Mouse (Mus musculus) fat pad, adult 2 months (tissue): ENCODE measurements around the gene Hnrnpul1.
A peak's percentile ranks its signal among the peaks of the same experiment; 100 is the strongest.

Experiments
- DNase-seq: peaks from one replicate; pipeline ENCODE4 v3.0.0-alpha.2; 2011; ENCODE audit warnings: low read depth, low spot score; ENCODE audit errors: extremely low read depth

Hnrnpul1 gene

GRCm38 (mm10) chr7:25781321-25781936, 26.9 kb upstream of the Hnrnpul1 start:
- no peak for DNase-seq

DNA sequence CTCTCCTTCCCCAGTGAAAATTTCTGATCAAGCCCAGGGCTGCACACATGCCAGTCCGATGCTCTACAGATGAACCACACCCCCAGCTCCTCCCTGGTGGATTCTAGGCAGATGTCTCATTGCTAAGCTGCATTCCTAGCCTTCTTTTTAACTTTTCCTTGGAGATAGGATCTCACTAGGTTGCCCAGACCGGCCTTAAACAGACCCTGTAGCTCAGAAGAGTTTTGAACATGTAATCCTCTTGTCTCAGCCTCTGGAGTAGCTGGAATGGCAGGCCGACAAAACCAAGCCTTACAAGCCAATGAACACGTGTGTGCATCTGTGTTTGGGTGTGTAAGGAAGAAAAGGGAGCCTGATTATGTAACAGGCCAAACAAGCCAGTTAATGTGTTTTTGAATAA, 26.2 kb upstream of the Hnrnpul1 start:
- DNase-seq: no peak

DNA sequence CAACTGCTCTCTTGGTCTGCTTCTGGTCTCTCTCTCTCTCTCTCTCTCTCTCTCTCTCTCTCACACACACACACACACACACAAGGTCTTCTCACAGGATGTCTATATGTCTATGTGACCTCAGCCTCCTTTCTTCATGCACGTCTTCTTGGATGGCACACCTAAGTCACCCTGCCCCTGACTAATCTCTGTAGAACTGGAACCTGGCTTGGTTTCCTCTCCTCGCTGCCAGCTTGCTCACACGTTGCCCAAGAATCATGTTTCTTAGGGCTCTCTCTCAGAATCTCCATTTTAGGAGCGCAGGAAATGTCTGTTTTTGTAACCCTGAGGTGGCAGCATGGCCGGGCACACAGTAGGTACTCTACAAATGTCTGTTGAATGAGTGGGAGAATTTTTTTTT, 25.5 kb upstream of the Hnrnpul1 start:
- no peak for DNase-seq

DNA sequence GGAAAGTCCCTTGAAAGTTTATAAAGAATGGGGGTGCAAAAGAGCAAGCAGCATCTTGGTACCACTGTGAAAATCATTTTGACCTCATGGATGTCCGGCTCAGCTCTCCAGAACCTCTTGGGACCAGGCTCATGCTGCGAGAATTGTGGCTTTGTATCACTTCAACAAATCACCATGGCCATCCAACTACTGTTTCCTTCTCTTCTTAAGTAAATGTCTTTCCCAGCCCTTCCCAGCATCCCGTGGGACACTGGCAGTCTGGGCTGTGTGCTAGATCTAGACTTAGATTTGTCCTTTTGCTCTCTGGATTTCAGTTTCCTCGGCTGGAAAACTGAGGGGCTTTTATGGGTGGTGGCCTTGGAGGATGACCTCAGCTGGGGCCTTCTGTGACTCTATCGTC, 13.7 kb upstream of the Hnrnpul1 start:
- no peak for DNase-seq

DNA sequence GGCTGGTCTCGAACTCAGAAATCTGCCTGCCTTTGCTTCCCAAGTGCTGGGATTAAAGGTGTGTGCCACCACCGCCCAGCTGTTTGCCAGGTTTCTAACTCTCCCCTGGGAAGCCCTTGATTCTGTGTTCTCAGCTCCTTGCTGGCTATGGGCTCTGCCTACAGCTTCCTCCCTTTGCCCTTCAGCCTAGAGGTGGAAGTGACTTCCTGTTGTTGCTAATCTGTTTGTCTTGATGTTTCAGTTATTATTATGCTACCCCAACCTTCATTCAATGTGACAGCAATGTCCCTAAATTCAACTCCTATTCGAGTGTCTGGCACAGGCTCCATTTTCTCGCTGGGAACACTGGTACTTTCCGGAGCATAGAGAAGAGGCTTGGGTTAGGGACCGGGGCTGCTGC, 11.6 kb upstream of the Hnrnpul1 start:
- DNase-seq: no peak

GRCm38 (mm10) chr7:25764221-25764620, 9.7 kb upstream of the Hnrnpul1 start:
- no peak for DNase-seq

DNA sequence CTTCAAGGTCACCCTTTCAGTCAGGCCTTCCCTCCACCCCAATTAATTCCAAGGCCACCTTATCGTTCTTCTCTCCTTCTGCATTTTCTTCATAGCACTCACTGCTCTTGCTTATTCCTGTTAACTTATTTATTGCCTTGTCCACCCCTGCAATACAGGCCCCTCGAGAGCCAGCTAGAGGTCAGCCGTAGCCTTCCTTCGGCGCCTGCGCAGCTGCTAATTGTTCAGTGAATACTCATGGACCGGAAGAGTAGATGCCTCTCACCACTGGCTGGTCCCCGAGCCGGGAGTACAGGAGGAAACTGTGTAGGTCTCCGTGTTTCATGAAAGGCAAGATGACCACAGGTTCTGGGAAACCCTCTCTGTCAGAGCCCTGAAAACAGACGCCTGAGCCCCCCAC, 9.1 kb upstream of the Hnrnpul1 start:
- no peak for DNase-seq

- no peak for DNase-seq
Measured at GRCm38 (mm10) chr7:25761354-25761753, 6.8 kb upstream of the Hnrnpul1 start.

- DNase-seq: peak; percentile 28
Measured at GRCm38 (mm10) chr7:25756011-25756410, 1.5 kb upstream of the Hnrnpul1 start.

DNA sequence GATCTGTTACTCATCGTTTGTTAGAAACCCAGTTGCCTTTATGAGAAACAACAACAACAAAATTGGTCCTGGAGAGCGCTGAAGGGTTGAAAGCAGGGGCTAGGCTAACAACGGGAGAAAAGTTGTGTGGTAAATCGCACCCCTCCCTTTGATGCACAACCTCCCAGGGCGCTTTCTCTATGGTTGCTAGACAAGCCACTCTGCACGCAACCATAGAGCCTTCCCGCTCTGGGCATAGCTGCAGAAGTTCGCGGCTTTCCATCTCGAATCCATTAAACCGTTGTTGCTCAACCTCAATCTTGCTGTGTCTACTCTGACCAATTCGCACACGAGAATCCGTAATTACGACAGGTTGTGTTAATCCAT, 894 bp upstream of the Hnrnpul1 start:
- DNase-seq: peak; percentile 40

GRCm38 (mm10) chr7:25754439-25754737, 169 bp downstream of the Hnrnpul1 start:
- DNase-seq: no peak

- no peak for DNase-seq
Measured at GRCm38 (mm10) chr7:25753643-25754438, 716 bp downstream of the Hnrnpul1 start.

GRCm38 (mm10) chr7:25753076-25753475, 1.5 kb downstream of the Hnrnpul1 start:
- DNase-seq: no peak

- no peak for DNase-seq
Measured at GRCm38 (mm10) chr7:25746844-25747243, 7.7 kb downstream of the Hnrnpul1 start.

DNA sequence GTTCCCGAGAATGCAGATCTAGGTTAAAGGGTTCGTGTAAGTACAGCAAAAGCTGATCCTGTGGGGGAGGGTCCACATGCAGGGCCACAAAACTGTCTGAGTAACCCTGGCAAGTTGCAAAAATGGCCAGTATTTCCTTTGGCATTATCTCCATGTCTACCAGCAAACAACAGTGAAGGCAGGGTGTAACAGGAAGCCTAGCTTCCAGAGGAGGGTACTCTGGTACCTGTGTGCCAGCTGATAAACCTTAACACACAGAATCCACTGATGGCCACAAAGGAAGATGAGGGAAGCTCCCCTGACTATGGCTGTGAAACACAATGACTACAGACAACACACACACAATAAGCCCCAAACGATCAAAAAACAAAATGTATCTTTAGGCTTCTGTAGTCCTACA, 16.3 kb downstream of the Hnrnpul1 start:
- DNase-seq: no peak

DNA sequence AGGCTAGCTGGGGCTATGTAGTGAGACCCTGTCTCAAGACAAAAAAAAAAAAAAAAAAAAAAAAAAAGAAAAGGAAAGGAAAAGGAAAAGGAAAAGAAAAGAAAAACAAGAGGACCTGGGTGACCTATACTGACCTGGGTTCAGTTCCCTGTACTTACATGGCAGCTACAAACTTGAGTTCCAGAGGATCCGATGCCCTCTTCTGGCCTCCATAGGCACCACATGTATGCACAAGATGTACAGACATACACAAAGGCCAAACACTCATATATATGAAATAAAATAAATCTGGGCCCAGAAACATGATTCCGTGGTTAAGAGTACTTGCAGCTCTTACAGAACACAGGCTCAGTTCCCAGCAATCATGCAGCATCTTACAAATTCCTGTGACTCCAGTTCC, 17.6 kb downstream of the Hnrnpul1 start:
- no peak for DNase-seq

DNA sequence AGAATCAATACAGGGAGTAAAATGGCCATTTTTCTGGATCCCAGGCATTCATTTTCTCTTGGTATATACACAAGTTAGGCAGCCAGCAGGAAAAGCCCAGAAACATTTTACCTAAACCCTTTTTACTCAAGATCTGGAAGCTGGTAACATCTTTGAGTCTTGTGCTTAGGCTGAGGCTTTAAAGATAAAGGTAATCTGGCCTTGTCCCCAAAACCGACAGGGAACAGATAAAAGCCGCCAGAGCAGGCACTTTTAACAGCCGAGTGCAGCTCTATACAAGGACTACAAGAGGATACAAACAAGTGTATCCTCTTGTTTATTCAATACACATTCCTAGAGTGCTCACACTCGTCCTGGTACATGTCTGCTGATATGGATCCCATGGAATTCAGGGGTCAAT, 19.6 kb downstream of the Hnrnpul1 start:
- no peak for DNase-seq

- DNase-seq: no peak
Measured at GRCm38 (mm10) chr7:25731294-25732055, 23.1 kb downstream of the Hnrnpul1 start.

DNA sequence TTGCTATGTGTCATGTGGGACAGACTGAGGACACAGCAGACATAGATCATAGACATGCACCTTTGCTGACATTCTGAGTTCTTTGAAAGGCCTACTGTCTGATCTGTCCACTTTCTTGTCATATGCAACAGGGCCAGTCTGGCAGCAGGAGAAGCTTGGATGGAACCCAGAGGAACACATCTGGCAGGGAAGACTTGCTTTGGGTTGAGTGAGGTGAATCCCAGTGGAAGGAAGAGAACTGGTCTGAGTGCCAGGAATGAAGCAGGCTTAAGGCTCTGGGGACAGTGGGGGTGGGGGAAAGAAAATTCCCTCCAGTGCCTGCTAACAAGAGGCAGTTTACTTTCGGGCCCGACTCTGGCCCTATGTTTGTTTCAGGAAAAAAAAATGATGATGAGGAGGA, 24.7 kb downstream of the Hnrnpul1 start:
- DNase-seq: no peak

- no peak for DNase-seq
Measured at GRCm38 (mm10) chr7:25729396-25729795, 25.2 kb downstream of the Hnrnpul1 start.

DNA sequence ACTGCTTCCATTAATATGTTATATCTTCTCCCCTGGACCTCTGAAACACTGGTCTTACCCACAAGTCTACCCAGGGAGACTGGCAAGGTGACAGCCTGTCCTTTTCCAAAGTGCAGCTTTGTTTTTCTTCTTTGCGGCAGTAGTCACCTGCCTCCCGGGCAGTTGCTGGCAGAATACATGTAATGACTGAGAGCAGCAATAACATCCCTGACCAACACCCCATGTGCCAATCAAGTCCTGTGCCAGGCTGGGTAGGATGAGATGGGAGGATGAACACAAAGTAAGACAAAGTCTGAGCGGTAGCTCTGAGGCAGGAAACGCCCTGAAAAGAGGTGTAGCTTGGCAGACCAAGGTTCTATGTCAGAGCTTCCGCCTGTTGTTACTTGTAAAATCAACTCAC, 26.8 kb downstream of the Hnrnpul1 start:
- peak; percentile 68 for DNase-seq

DNA sequence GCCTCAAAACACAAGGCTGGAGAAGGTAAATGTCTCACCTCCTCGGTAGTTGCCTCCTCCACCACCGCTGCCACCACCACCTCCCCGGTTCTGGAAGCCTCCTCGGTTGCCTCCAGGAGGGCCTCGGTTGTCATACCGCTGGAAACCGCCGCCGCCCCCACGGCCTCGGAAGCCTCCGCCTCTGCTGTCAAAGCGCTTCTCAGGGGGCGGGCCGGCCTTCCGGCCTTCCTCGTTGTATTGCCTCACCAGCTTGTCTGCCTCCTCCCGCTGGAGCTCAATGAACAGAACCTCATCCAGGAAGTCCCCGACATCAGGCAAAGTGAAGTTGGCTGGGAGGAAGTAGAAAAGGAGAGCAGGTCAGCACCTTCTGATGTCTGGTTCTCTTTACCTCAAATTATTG, 28.7 kb downstream of the Hnrnpul1 start:
- no peak for DNase-seq
